31 mouse cellular contexts compared by ENCODE assay signal in genomic region chr4:136411995-136412765, GRCm38 (mm10). TPM values are rescaled to one million over a fixed set of nuclear protein-coding genes. Genes with fewer than 3 reads are reported as not detected.
DNase-seq lines count a peak whose midpoint lies in the region; ATAC-seq and TF ChIP-seq lines count a peak whose summit lies in the region.
"Had no signal": no experiment of that assay in that cellular context is flagged by ENCODE, and none has a peak within 500 bp of the region (broad histone marks: within the 10 kb centered on the region; RNA-seq: fewer than 3 reads in every experiment).

No protein-coding gene starts in this region.

- no peaks in the 10 kb centered on the region for H3K27me3 ChIP-seq in neural tube, embryonic 13.5 days
- no peaks in the 10 kb centered on the region for H3K27me3 ChIP-seq in forebrain, postnatal 0 days (ENCODE audit: insufficient read depth, low read length)
- H3K27me3 ChIP-seq in stomach, postnatal 0 days (ENCODE audit: control insufficient read depth, insufficient read depth, low read length) = no peaks in the 10 kb centered on the region
- H3K27me3 ChIP-seq: limb, embryonic 13.5 days had no signal

- no peaks in the 10 kb centered on the region for H3K36me3 ChIP-seq in neural tube, embryonic 13.5 days
- H3K36me3 ChIP-seq in forebrain, postnatal 0 days (ENCODE audit: insufficient read depth) = no peaks in the 10 kb centered on the region
- H3K36me3 ChIP-seq in stomach, postnatal 0 days (ENCODE audit: control insufficient read depth, insufficient read depth, low read length) = no peaks in the 10 kb centered on the region
- H3K36me3 ChIP-seq: limb, embryonic 13.5 days; midbrain, embryonic 12.5 days had no signal

- H3K9me3 ChIP-seq in neural tube, embryonic 13.5 days = no peaks in the 10 kb centered on the region
- H3K9me3 ChIP-seq in forebrain, postnatal 0 days (ENCODE audit: low read length) = no peaks in the 10 kb centered on the region
- H3K9me3 ChIP-seq in stomach, postnatal 0 days (ENCODE audit: control insufficient read depth, low read length) = no peaks in the 10 kb centered on the region
- H3K9me3 ChIP-seq: limb, embryonic 13.5 days; midbrain, embryonic 12.5 days had no signal

- no peak overlapping the region for H3K9ac ChIP-seq in neural tube, embryonic 13.5 days
- no peak overlapping the region for H3K9ac ChIP-seq in forebrain, postnatal 0 days
- H3K9ac ChIP-seq in stomach, postnatal 0 days (ENCODE audit: low read length) = no peak overlapping the region
- H3K9ac ChIP-seq: limb, embryonic 13.5 days; midbrain, embryonic 12.5 days had no signal

- H3K4me3 ChIP-seq in neural tube, embryonic 13.5 days = no peak overlapping the region
- H3K4me3 ChIP-seq in forebrain, postnatal 0 days (ENCODE audit: low read depth, low read length) = no peak overlapping the region
- H3K4me3 ChIP-seq in stomach, postnatal 0 days (ENCODE audit: low read depth, low read length) = no peak overlapping the region
- H3K4me3 ChIP-seq: limb, embryonic 13.5 days; megakaryocyte, embryonic 14.5 days; midbrain, embryonic 12.5 days had no signal

- TF ChIP-seq CTCF in forebrain, postnatal 0 days (IDR thresholded peaks at IDR 0.05; ENCODE audit: low read depth) = no peak
- TF ChIP-seq CTCF in stomach, postnatal 0 days (IDR thresholded peaks at IDR 0.05; ENCODE audit: low read depth) = no peak

- H3K27ac ChIP-seq in neural tube, embryonic 13.5 days (replicated peaks) = peak overlapping the region; percentile 77
- 0 out of 2 replicates have a peak overlapping the region, but pooled peaks have one; percentile 35 for H3K27ac ChIP-seq in forebrain, postnatal 0 days (ENCODE audit: low read depth, low read length)
- no peak overlapping the region for H3K27ac ChIP-seq in stomach, postnatal 0 days (replicated peaks)
- H3K27ac ChIP-seq: kidney, postnatal 0 days; limb, embryonic 13.5 days; midbrain, embryonic 12.5 days had no signal

- ATAC-seq in frontal cortex, adult (ENCODE audit: low TSS enrichment) = peak; percentile 38; the same call in 1 of the 2 replicates
- peak; percentile 77; the same call in 1 of the 2 replicates for ATAC-seq in neural tube, embryonic 13.5 days (ENCODE audit: low read depth)
- ATAC-seq in forebrain, postnatal 0 days = peak; percentile 67
- peak; percentile 42; the same call in 1 of the 2 replicates for ATAC-seq in stomach, postnatal 0 days (ENCODE audit: low FRiP score, low TSS enrichment)
- ATAC-seq: activated CD4-positive, CD25-positive, alpha-beta regulatory T cell, adult 4 months; intestine, embryonic 16.5 days had no signal

- no peak overlapping the region for H3K4me2 ChIP-seq in neural tube, embryonic 13.5 days
- no peak overlapping the region for H3K4me2 ChIP-seq in forebrain, postnatal 0 days (ENCODE audit: low read depth)
- no peak overlapping the region for H3K4me2 ChIP-seq in stomach, postnatal 0 days (replicated peaks; ENCODE audit: low read depth)
- H3K4me2 ChIP-seq: limb, embryonic 13.5 days; liver, embryonic 11.5 days; midbrain, embryonic 12.5 days had no signal

- DNase-seq in frontal cortex, adult 2 months (ENCODE audit: extremely low spot score in 1 of 2, low spot score in 1 of 2) = no peak
- DNase-seq in neural tube, embryonic 10.5 days (ENCODE audit: extremely low spot score, low spot score) = no peak
- DNase-seq in forebrain, postnatal 0 days = no peak
- no peak for DNase-seq in stomach, postnatal 0 days (ENCODE audit: low spot score)
- no peak for DNase-seq in lung, postnatal 4 days
- no peak for DNase-seq in B cell, adult 2 months
- DNase-seq: adrenal gland, adult 2 months; cerebellum, adult 8-10 months; cerebellum, postnatal 25 days; gastrocnemius, postnatal 14 days; heart, postnatal 14 days; kidney, adult 8-10 months; kidney, postnatal 4 days; lung, postnatal 36 days; right cerebral cortex, postnatal 14 days; thymus, adult 2 months; thymus, postnatal 4 days had no signal

- 52% methylated on average over 10 of the region's 10 CpGs for WGBS in neural tube, embryonic 13.5 days
- 48% methylated on average over 10 of the region's 10 CpGs for WGBS in forebrain, postnatal 0 days
- 69% methylated on average over 10 of the region's 10 CpGs for WGBS in stomach, postnatal 0 days

- TF ChIP-seq EP300 in stomach, postnatal 0 days (optimal IDR thresholded peaks at IDR 0.05) = no peak

- H3K4me1 ChIP-seq in neural tube, embryonic 13.5 days (replicated peaks) = peaks cover 16% of the 10 kb centered on the region
- no peaks in the 10 kb centered on the region for H3K4me1 ChIP-seq in forebrain, postnatal 0 days (ENCODE audit: insufficient read depth)
- H3K4me1 ChIP-seq in stomach, postnatal 0 days (replicated peaks; ENCODE audit: control insufficient read depth, insufficient read depth) = no peaks in the 10 kb centered on the region
- H3K4me1 ChIP-seq: midbrain, embryonic 12.5 days had no signal

RNA-seq across cellular contexts. Expression of gene Htr1d, which starts 11.1 kb away (rescaled TPM):
- 2.5 and 3.4 TPM in 2 replicates for polyA plus RNA-seq in frontal cortex, adult 2 months (2012; rRNA removed)
- polyA plus RNA-seq in neural tube, embryonic 13.5 days (2015; fragmentation: Nextera tagmentation; extraction: Ambion mirVana) = 0.75 and 1.4 TPM in 2 replicates
- 2.0 and 2.4 TPM in 2 replicates for total RNA-seq in forebrain, postnatal 0 days (2014; rRNA removed)
- polyA plus RNA-seq in forebrain, postnatal 0 days (2015; fragmentation: Nextera tagmentation; extraction: Ambion mirVana) = 2.4 and 3.1 TPM in 2 replicates
- 0.06 and 0.34 TPM in 2 replicates for polyA plus RNA-seq in stomach, postnatal 0 days (2015; fragmentation: Nextera tagmentation; extraction: Ambion mirVana)
- total RNA-seq: adrenal gland, adult 2 months; gastrocnemius, postnatal 14 days; granulocyte monocyte progenitor cell, adult 5-6 weeks; heart, postnatal 14 days; monocyte, adult 5-6 weeks had no signal
- polyA plus RNA-seq: adrenal gland, adult 2 months; heart, embryonic 14.5 days; liver, embryonic 11.5 days; liver, embryonic 16.5 days; lung, embryonic 16.5 days had no signal

RNA-seq across cellular contexts. Expression of gene 6030445D17Rik, which starts 49.9 kb away (rescaled TPM):
- 0.34 and 0.36 TPM in 2 replicates for polyA plus RNA-seq in frontal cortex, adult 2 months (2012; rRNA removed)
- polyA plus RNA-seq in neural tube, embryonic 13.5 days (2015; fragmentation: Nextera tagmentation; extraction: Ambion mirVana) = 0.43 TPM in 1 of 2 replicates, not detected in the other
- total RNA-seq in forebrain, postnatal 0 days (2014; rRNA removed) = 0.23 and 0.29 TPM in 2 replicates
- polyA plus RNA-seq in forebrain, postnatal 0 days (2015; fragmentation: Nextera tagmentation; extraction: Ambion mirVana) = 0.10 and 0.23 TPM in 2 replicates
- 0.33 and 0.40 TPM in 2 replicates for polyA plus RNA-seq in stomach, postnatal 0 days (2015; fragmentation: Nextera tagmentation; extraction: Ambion mirVana)
- total RNA-seq: adrenal gland, adult 2 months; granulocyte monocyte progenitor cell, adult 5-6 weeks; monocyte, adult 5-6 weeks had no signal
- polyA plus RNA-seq: activated CD4-positive, CD25-positive, alpha-beta regulatory T cell, adult 4 months; liver, embryonic 11.5 days had no signal

RNA-seq across cellular contexts. Expression of gene Luzp1, which starts 57.4 kb away (rescaled TPM):
- 21.6 and 21.9 TPM in 2 replicates for polyA plus RNA-seq in frontal cortex, adult 2 months (2012; rRNA removed)
- polyA plus RNA-seq in neural tube, embryonic 13.5 days (2015; fragmentation: Nextera tagmentation; extraction: Ambion mirVana) = 70.9 and 77.6 TPM in 2 replicates
- 11.6 and 20.8 TPM in 2 replicates for total RNA-seq in forebrain, postnatal 0 days (2014; rRNA removed)
- polyA plus RNA-seq in forebrain, postnatal 0 days (2015; fragmentation: Nextera tagmentation; extraction: Ambion mirVana) = 34.8 and 50.0 TPM in 2 replicates
- 54.6 and 67.8 TPM in 2 replicates for polyA plus RNA-seq in stomach, postnatal 0 days (2015; fragmentation: Nextera tagmentation; extraction: Ambion mirVana)
